Mouse (Mus musculus): ENCODE results near the gene Car11. TPM values are rescaled to one million over a fixed set of nuclear protein-coding genes. Genes with fewer than 3 reads are reported as not detected.
A peak's percentile ranks its signal among the peaks of the same experiment; 100 is the strongest.

The Car11 gene
- polyA plus RNA-seq, 1 experiment, result not detected

DNA sequence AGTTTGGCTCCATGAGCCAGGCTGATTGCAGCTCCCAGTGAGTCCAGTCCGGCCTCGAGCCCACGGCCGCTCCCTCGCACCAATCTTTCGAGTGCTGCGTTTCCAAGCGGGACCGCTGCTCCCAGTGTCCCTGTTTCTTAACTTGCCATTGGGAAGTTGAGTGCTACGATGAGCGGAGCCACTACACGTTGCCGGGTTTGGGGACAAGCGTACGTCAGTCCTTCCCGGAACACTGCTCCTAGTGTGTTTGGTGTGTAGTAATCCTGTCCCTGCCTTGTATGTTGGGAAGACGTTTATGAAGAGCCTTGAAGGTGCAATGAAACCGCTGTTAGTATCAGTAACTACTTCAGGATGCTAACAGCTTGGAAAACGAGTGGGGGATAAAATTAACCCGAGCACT lies 18.7 kb downstream of the Car11 start:
- 0% methylated on average over 20 of the region's 20 CpGs for WGBS
- no peak for TF ChIP-seq CTCF (IDR thresholded peaks at IDR 0.05; ENCODE audit: insufficient read depth, low read depth, low read length)
- no peak for TF ChIP-seq POLR2A (IDR thresholded peaks at IDR 0.05; ENCODE audit: insufficient read depth, low read depth, low read length)
- H3K27ac ChIP-seq (ENCODE audit: insufficient read depth, low read depth, low read length), result peak overlapping the region; percentile 44; the same call in 1 of the 2 replicates
- H3K4me1 ChIP-seq (ENCODE audit: control insufficient read depth, insufficient read depth, low read length), result peaks cover 34% of the 10 kb centered on the region
- peak overlapping the region; percentile 78 for H3K4me3 ChIP-seq (ENCODE audit: insufficient read depth, low read depth, low read length)

DNA sequence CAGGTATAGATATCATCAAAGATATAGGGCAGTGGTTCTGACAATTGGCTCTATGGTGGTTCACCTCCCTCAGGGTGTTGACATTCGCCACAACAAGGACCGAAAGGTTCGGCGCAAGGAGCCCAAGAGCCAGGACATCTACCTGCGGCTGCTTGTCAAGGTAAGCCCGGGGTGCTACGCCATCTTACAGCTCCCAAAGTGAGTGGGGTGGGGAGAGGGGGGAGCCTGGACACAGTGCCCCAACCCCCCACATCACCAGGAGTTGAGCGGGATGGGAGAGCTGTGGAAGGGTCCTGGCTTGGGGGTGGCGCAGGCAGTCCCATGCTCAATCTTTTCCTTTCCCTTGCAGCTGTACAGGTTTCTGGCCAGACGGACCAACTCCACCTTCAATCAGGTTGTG lies 19.5 kb downstream of the Car11 start:
- peaks cover 29% of the 10 kb centered on the region for H3K4me1 ChIP-seq (ENCODE audit: control insufficient read depth, insufficient read depth, low read length)
- H3K27ac ChIP-seq (ENCODE audit: insufficient read depth, low read depth, low read length), result no peak overlapping the region
- TF ChIP-seq POLR2A (IDR thresholded peaks at IDR 0.05; ENCODE audit: insufficient read depth, low read depth, low read length), result no peak
- TF ChIP-seq CTCF (IDR thresholded peaks at IDR 0.05; ENCODE audit: insufficient read depth, low read depth, low read length), result no peak
- 81% methylated on average over 10 of the region's 10 CpGs for WGBS
- H3K4me3 ChIP-seq (ENCODE audit: insufficient read depth, low read depth, low read length), result no peak overlapping the region

DNA sequence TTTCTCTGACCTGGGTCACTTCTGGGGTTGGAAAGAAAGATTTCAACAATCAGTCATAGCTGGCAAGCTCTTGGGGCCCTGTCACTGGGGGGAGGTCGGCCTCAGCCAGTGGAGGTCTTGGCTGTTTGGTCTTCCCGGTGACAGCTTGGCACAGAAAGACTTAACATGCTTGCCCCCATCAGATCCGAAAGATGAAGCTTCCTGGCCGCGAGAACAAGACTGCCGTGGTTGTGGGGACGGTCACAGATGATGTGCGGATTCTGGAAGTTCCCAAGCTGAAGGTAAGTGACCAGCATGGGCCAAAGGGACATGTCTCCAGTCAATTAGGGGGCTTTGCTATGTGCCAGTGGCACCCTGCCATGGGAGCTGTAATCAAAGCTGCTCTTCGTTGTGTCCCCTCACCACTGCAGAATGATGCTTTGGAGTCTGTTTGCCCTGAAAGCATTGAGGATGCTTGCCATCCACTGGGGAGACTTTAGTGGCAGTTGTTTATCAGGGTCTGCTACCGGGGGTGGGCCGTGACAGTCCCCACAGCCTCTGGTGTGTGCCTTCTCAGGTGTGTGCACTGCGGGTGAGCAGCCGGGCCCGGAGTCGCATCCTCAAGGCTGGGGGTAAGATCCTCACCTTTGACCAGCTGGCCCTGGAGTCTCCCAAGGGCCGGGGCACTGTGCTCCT lies 20.2 kb downstream of the Car11 start:
- 84% methylated on average over 16 of the region's 16 CpGs for WGBS
- no peak overlapping the region for H3K4me3 ChIP-seq (ENCODE audit: insufficient read depth, low read depth, low read length)
- TF ChIP-seq CTCF (IDR thresholded peaks at IDR 0.05; ENCODE audit: insufficient read depth, low read depth, low read length), result no peak
- TF ChIP-seq POLR2A (IDR thresholded peaks at IDR 0.05; ENCODE audit: insufficient read depth, low read depth, low read length), result no peak
- H3K27ac ChIP-seq (ENCODE audit: insufficient read depth, low read depth, low read length), result no peak overlapping the region
- H3K4me1 ChIP-seq (ENCODE audit: control insufficient read depth, insufficient read depth, low read length), result peaks cover 23% of the 10 kb centered on the region

DNA sequence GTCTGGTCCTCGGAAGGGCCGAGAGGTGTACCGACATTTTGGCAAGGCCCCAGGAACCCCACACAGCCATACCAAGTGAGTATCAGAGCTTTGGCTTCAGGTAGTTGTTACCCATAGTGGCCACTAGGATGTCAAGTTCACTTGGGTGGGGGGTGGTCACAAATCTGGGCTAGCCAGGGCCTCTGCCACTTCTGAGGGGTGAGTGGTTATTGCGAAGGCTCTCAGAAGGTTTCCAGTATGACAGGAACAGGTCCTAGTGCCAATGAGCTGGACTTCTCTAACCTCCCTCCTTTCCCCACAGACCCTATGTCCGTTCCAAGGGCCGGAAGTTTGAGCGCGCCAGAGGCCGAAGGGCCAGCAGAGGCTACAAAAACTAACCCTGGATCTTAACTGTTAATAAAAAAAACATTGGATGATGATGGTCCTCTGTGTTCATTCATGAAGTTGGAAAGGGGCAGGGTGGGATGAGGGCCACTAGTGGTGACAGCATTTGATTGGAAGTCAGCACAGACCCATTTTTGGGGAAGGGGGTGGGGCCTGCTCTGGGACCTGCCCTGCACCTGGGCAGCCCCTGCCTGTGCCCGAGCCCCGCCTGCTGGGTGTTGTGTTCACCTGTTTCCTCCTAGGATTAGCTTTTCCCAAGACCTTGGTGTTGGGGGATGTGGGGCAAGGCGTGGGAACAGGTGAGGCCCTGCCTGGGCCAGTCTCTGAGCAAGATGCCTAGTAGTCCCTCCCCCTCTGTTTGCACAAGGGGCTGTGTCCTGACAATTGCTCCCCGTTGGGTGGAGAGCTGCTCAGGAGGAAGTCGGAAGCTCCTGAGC lies 21.0 kb downstream of the Car11 start, which contains the start of gene Fam83e:
Fam83e (plus strand) TSS at position 800 of the 821 bp plus-strand sequence.
- no peak for TF ChIP-seq CTCF (IDR thresholded peaks at IDR 0.05; ENCODE audit: insufficient read depth, low read depth, low read length)
- no peak for TF ChIP-seq POLR2A (IDR thresholded peaks at IDR 0.05; ENCODE audit: insufficient read depth, low read depth, low read length)
- WGBS, result 76% methylated on average over 14 of the region's 14 CpGs
- peaks cover 21% of the 10 kb centered on the region for H3K4me1 ChIP-seq (ENCODE audit: control insufficient read depth, insufficient read depth, low read length)
- no peak within 1 kb of the TSS for H3K4me3 ChIP-seq (ENCODE audit: insufficient read depth, low read depth, low read length)
- H3K27ac ChIP-seq (ENCODE audit: insufficient read depth, low read depth, low read length), result no peak within 1 kb of the TSS

DNA sequence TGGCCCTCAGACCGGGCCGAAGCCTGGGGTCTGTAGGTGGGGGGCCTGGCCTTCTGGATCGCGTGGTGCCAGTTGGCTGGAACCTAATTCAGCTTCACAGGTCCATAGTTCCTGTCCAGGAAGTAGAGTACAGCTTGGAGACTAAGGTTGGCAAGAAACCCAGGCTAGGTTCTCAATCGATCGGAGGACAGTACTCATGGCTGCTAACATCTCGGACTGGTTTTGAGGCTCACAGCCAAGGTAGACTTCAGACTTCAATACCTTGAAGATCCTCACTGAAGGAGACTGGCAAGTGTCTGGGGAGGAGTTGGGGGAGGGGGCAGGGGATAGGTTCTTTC lies 21.6 kb downstream of the Car11 start:
- H3K4me3 ChIP-seq (ENCODE audit: insufficient read depth, low read depth, low read length), result no peak overlapping the region
- TF ChIP-seq POLR2A (IDR thresholded peaks at IDR 0.05; ENCODE audit: insufficient read depth, low read depth, low read length), result no peak
- no peak for TF ChIP-seq CTCF (IDR thresholded peaks at IDR 0.05; ENCODE audit: insufficient read depth, low read depth, low read length)
- 81% methylated on average over 7 of the region's 7 CpGs for WGBS

DNA sequence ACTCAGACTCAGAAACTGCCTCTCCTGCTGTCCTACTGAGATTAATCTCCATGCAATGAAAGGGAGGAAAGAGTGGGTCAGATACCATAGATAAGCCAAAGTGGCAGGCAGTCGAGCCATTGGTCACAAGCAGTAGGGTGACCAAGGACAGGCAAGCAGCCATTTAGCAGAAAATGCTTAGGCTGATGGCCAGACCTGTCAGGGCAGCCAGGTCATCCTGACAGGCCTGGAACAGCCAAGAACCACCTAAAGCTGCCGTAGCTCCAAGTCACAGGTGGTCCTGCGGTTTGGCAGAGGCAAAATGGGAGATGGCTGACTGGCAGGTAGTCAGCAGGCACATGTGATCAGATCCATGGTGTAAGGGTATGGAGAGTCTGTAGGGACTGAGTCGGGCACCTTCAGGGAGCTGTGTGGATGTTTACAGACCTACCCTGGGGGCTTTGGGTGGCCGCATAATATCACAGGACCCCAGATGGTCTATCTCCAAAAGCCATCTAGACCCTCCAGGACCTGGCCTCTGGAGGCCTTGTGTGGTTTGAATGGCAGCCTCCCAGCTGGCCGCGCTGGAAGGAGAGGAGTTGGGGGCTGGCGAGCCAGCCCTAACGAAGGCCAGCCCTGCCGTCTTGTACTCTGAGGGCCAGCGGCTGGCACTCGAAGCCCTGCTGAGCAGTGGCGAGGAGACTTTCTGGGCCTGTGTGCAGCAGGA lies 22.2 kb downstream of the Car11 start:
- Histone ChIP-seq H3K27ac (ENCODE audit: insufficient read depth, low read depth, low read length) (no peak overlapping the region), H3K4me1 (ENCODE audit: control insufficient read depth, insufficient read depth, low read length) (peaks cover 11% of the 10 kb centered on the region), H3K4me3 (ENCODE audit: insufficient read depth, low read depth, low read length) (no peak overlapping the region)
- TF ChIP-seq POLR2A (IDR thresholded peaks at IDR 0.05; ENCODE audit: insufficient read depth, low read depth, low read length) (no peak), CTCF (IDR thresholded peaks at IDR 0.05; ENCODE audit: insufficient read depth, low read depth, low read length) (no peak)
- 42% methylated on average over 13 of the region's 13 CpGs for WGBS

More for the DNA sequence above, 21.6 kb downstream of the Car11 start:
- Histone ChIP-seq H3K4me1 (ENCODE audit: control insufficient read depth, insufficient read depth, low read length) (peaks cover 15% of the 10 kb centered on the region), H3K27ac (ENCODE audit: insufficient read depth, low read depth, low read length) (no peak overlapping the region)

DNA sequence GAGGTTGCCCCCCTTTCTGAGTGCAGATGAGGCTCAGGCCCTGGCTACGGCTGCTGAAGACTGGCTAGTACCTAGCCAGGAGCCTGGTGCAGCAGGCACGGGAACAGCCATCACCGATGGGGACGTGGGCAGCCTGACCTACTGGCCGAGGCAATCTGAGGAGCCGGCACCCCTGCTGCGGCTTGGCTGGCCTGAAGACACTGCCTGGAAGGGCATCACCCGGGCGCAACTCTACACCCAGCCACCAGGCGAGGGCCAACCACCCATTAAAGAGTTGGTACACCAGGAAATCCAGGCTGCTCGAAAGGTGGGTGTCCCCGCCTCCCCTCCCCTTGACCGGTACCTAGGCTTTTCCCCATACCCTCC lies 22.7 kb downstream of the Car11 start:
- 73% methylated on average over 13 of the region's 13 CpGs for WGBS
- Histone ChIP-seq H3K4me1 (ENCODE audit: control insufficient read depth, insufficient read depth, low read length) (peaks cover 11% of the 10 kb centered on the region), H3K27ac (ENCODE audit: insufficient read depth, low read depth, low read length) (no peak overlapping the region), H3K4me3 (ENCODE audit: insufficient read depth, low read depth, low read length) (no peak overlapping the region)
- TF ChIP-seq CTCF (IDR thresholded peaks at IDR 0.05; ENCODE audit: insufficient read depth, low read depth, low read length) (no peak), POLR2A (IDR thresholded peaks at IDR 0.05; ENCODE audit: insufficient read depth, low read depth, low read length) (no peak)

DNA sequence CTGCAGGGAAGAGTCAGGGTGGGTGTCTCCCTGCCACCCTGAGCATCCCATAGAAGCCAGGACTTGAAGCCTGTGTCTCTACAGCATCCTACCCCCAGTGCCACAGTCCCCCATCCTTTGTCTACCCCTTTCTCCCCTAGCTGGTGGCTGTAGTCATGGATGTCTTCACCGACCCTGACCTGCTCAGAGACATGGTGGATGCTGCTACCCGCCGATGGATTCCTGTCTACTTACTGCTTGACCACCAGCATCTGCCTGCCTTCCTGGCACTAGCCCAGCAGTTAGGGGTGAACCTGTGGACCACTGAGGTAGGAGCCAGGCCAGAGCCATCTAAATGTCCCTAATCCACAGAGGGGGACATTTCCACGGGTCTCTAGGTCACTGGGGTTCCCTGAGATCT lies 23.7 kb downstream of the Car11 start:
- TF ChIP-seq CTCF (IDR thresholded peaks at IDR 0.05; ENCODE audit: insufficient read depth, low read depth, low read length) (no peak), POLR2A (IDR thresholded peaks at IDR 0.05; ENCODE audit: insufficient read depth, low read depth, low read length) (no peak)
- no peak overlapping the region for H3K27ac ChIP-seq (ENCODE audit: insufficient read depth, low read depth, low read length)
- WGBS, result 93% methylated on average over 4 of the region's 4 CpGs
- peaks cover 11% of the 10 kb centered on the region for H3K4me1 ChIP-seq (ENCODE audit: control insufficient read depth, insufficient read depth, low read length)
- H3K4me3 ChIP-seq (ENCODE audit: insufficient read depth, low read depth, low read length), result no peak overlapping the region

DNA sequence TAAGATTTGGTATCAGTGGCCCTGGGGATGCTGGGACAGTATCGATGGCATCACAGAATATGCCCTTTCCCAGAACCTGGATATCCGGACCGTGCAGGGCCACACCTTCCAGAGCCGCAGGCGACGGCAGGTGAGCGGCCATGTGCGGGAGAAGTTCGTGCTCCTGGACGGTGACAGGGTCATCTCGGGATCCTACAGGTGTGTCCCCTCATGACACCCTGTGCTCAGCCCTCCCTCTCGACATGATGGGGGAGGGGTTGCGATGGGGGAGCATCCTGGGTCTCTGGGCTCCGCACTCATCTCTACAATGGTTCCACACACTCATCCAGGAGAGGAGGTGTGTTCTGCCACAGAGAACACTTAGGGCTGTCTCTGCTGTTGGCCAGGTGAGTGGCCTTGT lies 24.1 kb downstream of the Car11 start:
- no peak overlapping the region for H3K4me3 ChIP-seq (ENCODE audit: insufficient read depth, low read depth, low read length)
- TF ChIP-seq CTCF (IDR thresholded peaks at IDR 0.05; ENCODE audit: insufficient read depth, low read depth, low read length) (no peak), POLR2A (IDR thresholded peaks at IDR 0.05; ENCODE audit: insufficient read depth, low read depth, low read length) (no peak)
- peaks cover 11% of the 10 kb centered on the region for H3K4me1 ChIP-seq (ENCODE audit: control insufficient read depth, insufficient read depth, low read length)
- 93% methylated on average over 14 of the region's 14 CpGs for WGBS
- H3K27ac ChIP-seq (ENCODE audit: insufficient read depth, low read depth, low read length), result no peak overlapping the region
